Mouse (Mus musculus) forebrain, embryonic 11.5 days (tissue): ENCODE data around the gene Katnal1. TPM values are rescaled to one million over a fixed set of nuclear protein-coding genes. Genes with fewer than 3 reads are reported as not detected.

ENCODE experiments used
- ATAC-seq: fragments of 200-750 bp; cut with Nextera tagmentation; replicated peaks from 2 replicates; pipeline ENCODE4 v1.8.0; 2017; ENCODE audit warnings: moderate TSS enrichment; ENCODE audit not compliant: low FRiP score
- DNase-seq: peaks from one replicate; pipeline ENCODE4 v3.0.0-alpha.2; 2017; ENCODE audit warnings: low spot score
- H3K27ac ChIP-seq: fragments of 300-500 bp; sonication (generic); 2 replicates; pipeline ENCODE4 v1.5.1; 2014; ENCODE audit warnings: low read depth, low read length
- H3K27me3 ChIP-seq: fragments of 300-500 bp; sonication (generic); 2 replicates; pipeline ENCODE4 v1.6.1; 2014; ENCODE audit warnings: mild to moderate bottlenecking, low read length, mixed read lengths; ENCODE audit not compliant: control insufficient read depth, insufficient read depth
- H3K36me3 ChIP-seq: fragments of 300-500 bp; sonication (generic); 2 replicates; pipeline ENCODE4 v1.6.1; 2014; ENCODE audit warnings: mild to moderate bottlenecking, low read length, moderate library complexity, mixed read lengths; ENCODE audit not compliant: control insufficient read depth, insufficient read depth
- H3K4me1 ChIP-seq: fragments of 300-500 bp; sonication (generic); replicated peaks from 2 replicates; pipeline ENCODE4 v1.6.1; 2014; ENCODE audit warnings: low read length, mixed read lengths; ENCODE audit not compliant: control insufficient read depth, insufficient read depth
- H3K4me2 ChIP-seq: fragments of 300-500 bp; sonication (generic); 2 replicates; pipeline ENCODE4 v1.6.1; 2014; ENCODE audit warnings: low read depth, mild to moderate bottlenecking, low read length, moderate library complexity, mixed read lengths; ENCODE audit not compliant: severe bottlenecking
- H3K4me3 ChIP-seq: fragments of 300-500 bp; sonication (generic); 2 replicates; pipeline ENCODE4 v1.5.1; 2014; ENCODE audit warnings: low read depth, low read length
- H3K9ac ChIP-seq: fragments of 300-500 bp; sonication (generic); 2 replicates; pipeline ENCODE4 v1.6.1; 2014; ENCODE audit warnings: low read length
- H3K9me3 ChIP-seq: fragments of 300-500 bp; sonication (generic); 2 replicates; pipeline ENCODE4 v1.6.1; 2016; ENCODE audit warnings: low read length, mixed read lengths; ENCODE audit not compliant: control insufficient read depth
- WGBS: fragments of 180-500 bp; shearing (Covaris S2); extraction: QIAGEN DNeasy Blood & Tissue Kit; methylation state at CpG from one replicate; pipeline ENCODE4 v1.1.7; 2014; 5-methylcytosine and 5-hydroxymethylcytosine counted together
- polyA plus RNA-seq: library from polyadenylated mRNA; unstranded; fragments of >200 nt; fragmentation: Nextera tagmentation; extraction: Ambion mirVana; gene quantifications from 2 replicates; pipeline ENCODE4 v1.2.1, GENCODE M21; 2014

Gene Katnal1
- polyA plus RNA-seq, 1 experiment from 2014 or later, result 34.0 TPM

- no peak overlapping the region for H3K4me2 ChIP-seq
- H3K27me3 ChIP-seq, result no peaks in the 10 kb centered on the region
- H3K36me3 ChIP-seq, result no peaks in the 10 kb centered on the region
- no peaks in the 10 kb centered on the region for H3K9me3 ChIP-seq
- no peak for DNase-seq
- no peaks in the 10 kb centered on the region for H3K4me1 ChIP-seq
- H3K9ac ChIP-seq, result no peak overlapping the region
- no peak overlapping the region for H3K4me3 ChIP-seq
- WGBS, result 90% methylated on average over 7 of the region's 7 CpGs
- ATAC-seq, result no peak
- no peak overlapping the region for H3K27ac ChIP-seq
Observed at GRCm38 (mm10) chr5:148825732-148826131, 103.4 kb downstream of the Katnal1 start.

DNA sequence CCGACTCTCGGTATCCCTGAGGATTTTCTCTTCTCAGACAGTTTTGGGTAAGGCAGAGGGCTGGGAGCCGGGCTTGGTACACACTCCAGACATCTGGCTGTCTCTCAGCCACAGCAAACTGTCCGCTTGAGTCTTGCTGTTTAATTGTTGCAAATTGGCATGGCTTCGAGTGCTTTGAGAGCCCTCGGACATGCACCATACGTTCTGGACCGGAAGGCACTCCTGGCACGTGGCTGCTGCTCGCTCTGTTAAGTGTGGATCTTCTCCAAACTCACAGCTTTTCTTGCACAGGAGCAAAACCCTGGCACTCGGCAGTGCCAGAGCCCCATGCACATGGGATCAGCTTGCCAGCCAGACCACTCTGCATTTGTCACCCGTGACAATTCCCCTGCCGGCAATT lies 106.3 kb downstream of the Katnal1 start:
- Histone ChIP-seq H3K9me3 (no peaks in the 10 kb centered on the region), H3K9ac (no peak overlapping the region), H3K4me1 (no peaks in the 10 kb centered on the region), H3K27ac (no peak overlapping the region), H3K36me3 (no peaks in the 10 kb centered on the region), H3K27me3 (no peaks in the 10 kb centered on the region), H3K4me3 (no peak overlapping the region), H3K4me2 (no peak overlapping the region)
- DNase-seq, result no peak
- WGBS, result 86% methylated on average over 13 of the region's 13 CpGs
- no peak for ATAC-seq

Other genes starting within 250 kb of the Katnal1 start
- 4.6 TPM in 1 of 2 replicates, not detected in the other for gene Gm42791, start 65.8 kb upstream of the Katnal1 start, polyA plus RNA-seq